Mouse (Mus musculus): Measurements from ENCODE around the gene Tubg2. TPM values are rescaled to one million over a fixed set of nuclear protein-coding genes. Genes with fewer than 3 reads are reported as not detected.

Gene Tubg2
- total and polyA plus RNA-seq, 3 experiments: 2.1 to 10.5 (median 4.7) TPM

- Histone ChIP-seq H3K9me3 (replicated peaks; ENCODE audit: low read length) (no peaks in the 10 kb centered on the region), H3K27ac (ENCODE audit: insufficient read depth, low read depth) (no peak overlapping the region), H3K79me2 (replicated peaks; ENCODE audit: control insufficient read depth, extremely low read depth, insufficient read depth, poor library complexity, severe bottlenecking) (no peaks in the 10 kb centered on the region), H3K4me2 (ENCODE audit: insufficient read depth, low read depth, poor library complexity, severe bottlenecking) (no peak overlapping the region), H3K36me3 (replicated peaks in 1 of 2; ENCODE audit: control insufficient read depth in 1 of 2, insufficient read depth in 1 of 2, low read length in 1 of 2) (peaks cover 48 to 87% of the 10 kb centered on the region in 2 experiments), H3K4me1 (ENCODE audit: control insufficient read depth in 1 of 2, insufficient read depth in 2 of 2) (peaks cover 14 to 27% of the 10 kb centered on the region in 2 experiments), H3K9ac (ENCODE audit: insufficient read depth, low read depth) (no peak overlapping the region), H3K4me3 (replicated peaks in 1 of 3; ENCODE audit: low read depth in 2 of 3, low read length in 2 of 3, poor library complexity in 1 of 3) (no peak overlapping the region), H3K27me3 (replicated peaks) (no peaks in the 10 kb centered on the region)
- in situ Hi-C loops (cut with MboI; ENCODE audit: low pct_ligation_motif_present, low pct_unique_long_range_greater_than_20kb, low sequenced_read_pairs): no loop called here
- dilution Hi-C loops (cut with MboI; ENCODE audit: extremely low pct_ligation_motif_present, extremely low pct_unique_long_range_greater_than_20kb, low sequenced_read_pairs): no loop called here
- no peak for TF ChIP-seq E2F4 (IDR thresholded peaks at IDR 0.05; ENCODE audit: insufficient replicate concordance, low read depth, low read length)
- no peak for TF ChIP-seq MYC (IDR thresholded peaks at IDR 0.05; ENCODE audit: low read depth, low read length)
- no peak for TF ChIP-seq GABPA (IDR thresholded peaks at IDR 0.05; ENCODE audit: insufficient replicate concordance, low read depth, low read length)
- TF ChIP-seq NELFE (IDR thresholded peaks at IDR 0.05; ENCODE audit: low read depth, low read length): no peak
- TF ChIP-seq MEF2A (IDR thresholded peaks at IDR 0.05; ENCODE audit: borderline replicate concordance, low read depth, low read length): no peak
- no peak for TF ChIP-seq RAD21 (IDR thresholded peaks at IDR 0.05; ENCODE audit: low read depth, low read length)
- no peak for TF ChIP-seq CHD1 (IDR thresholded peaks at IDR 0.05; ENCODE audit: low read depth, low read length)
- no peak for TF ChIP-seq ZKSCAN1 (IDR thresholded peaks at IDR 0.05; ENCODE audit: borderline replicate concordance, low read depth, low read length)
- no peak for TF ChIP-seq USF2 (conservative IDR thresholded peaks at IDR 0.05; ENCODE audit: low read depth, low read length)
- TF ChIP-seq MXI1 (IDR thresholded peaks at IDR 0.05; ENCODE audit: low read depth, low read length): no peak
- no peak for TF ChIP-seq IRF4 (IDR thresholded peaks at IDR 0.05; ENCODE audit: low read depth, low read length)
- TF ChIP-seq JUND (conservative IDR thresholded peaks at IDR 0.05; ENCODE audit: low read depth, low read length): no peak
- no peak for TF ChIP-seq TCF12 (IDR thresholded peaks at IDR 0.05; ENCODE audit: low read depth, low read length)
- TF ChIP-seq PAX5 (IDR thresholded peaks at IDR 0.05; ENCODE audit: low read length): no peak
- TF ChIP-seq SIN3A (IDR thresholded peaks at IDR 0.05; ENCODE audit: low read length): no peak
- DNase-seq (ENCODE audit: extremely low read depth): no peak
Measured at GRCm38 (mm10) chr11:101199555-101199954, 43.8 kb downstream of the Tubg2 start.

GRCm38 (mm10) chr11:101200986-101201385, 45.3 kb downstream of the Tubg2 start:
- Histone ChIP-seq H3K4me3 (replicated peaks in 1 of 3; ENCODE audit: low read depth in 2 of 3, low read length in 2 of 3, poor library complexity in 1 of 3) (no peak overlapping the region), H3K27me3 (replicated peaks) (no peaks in the 10 kb centered on the region), H3K9ac (ENCODE audit: insufficient read depth, low read depth) (no peak overlapping the region), H3K4me1 (ENCODE audit: control insufficient read depth in 1 of 2, insufficient read depth in 2 of 2) (peaks cover 3 to 13% of the 10 kb centered on the region in 2 experiments; a peak in 3 of 4 replicates), H3K36me3 (replicated peaks in 1 of 2; ENCODE audit: control insufficient read depth in 1 of 2, insufficient read depth in 1 of 2, low read length in 1 of 2) (peaks cover 51 to 88% of the 10 kb centered on the region in 2 experiments), H3K9me3 (replicated peaks; ENCODE audit: low read length) (no peaks in the 10 kb centered on the region), H3K4me2 (ENCODE audit: insufficient read depth, low read depth, poor library complexity, severe bottlenecking) (no peak overlapping the region), H3K27ac (ENCODE audit: insufficient read depth, low read depth) (no peak overlapping the region), H3K79me2 (replicated peaks; ENCODE audit: control insufficient read depth, extremely low read depth, insufficient read depth, poor library complexity, severe bottlenecking) (no peaks in the 10 kb centered on the region)
- peak; percentile 79 for DNase-seq (ENCODE audit: extremely low read depth)
- in situ Hi-C loops (cut with MboI; ENCODE audit: low pct_ligation_motif_present, low pct_unique_long_range_greater_than_20kb, low sequenced_read_pairs): no loop called here
- dilution Hi-C loops (cut with MboI; ENCODE audit: extremely low pct_ligation_motif_present, extremely low pct_unique_long_range_greater_than_20kb, low sequenced_read_pairs): no loop called here
- TF ChIP-seq GABPA (IDR thresholded peaks at IDR 0.05; ENCODE audit: insufficient replicate concordance, low read depth, low read length) (no peak), SMC3 (IDR thresholded peaks at IDR 0.05; ENCODE audit: low read depth, low read length) (peak; percentile 95), CHD1 (IDR thresholded peaks at IDR 0.05; ENCODE audit: low read depth, low read length) (no peak), RAD21 (IDR thresholded peaks at IDR 0.05; ENCODE audit: low read depth, low read length) (peak; percentile 94), NELFE (IDR thresholded peaks at IDR 0.05; ENCODE audit: low read depth, low read length) (no peak), EP300 (IDR thresholded peaks at IDR 0.05; ENCODE audit: low read length) (no peak), TCF12 (IDR thresholded peaks at IDR 0.05; ENCODE audit: low read depth, low read length) (peak; percentile 53), MAZ (IDR thresholded peaks at IDR 0.05; ENCODE audit: low read depth, low read length) (0 out of 2 replicates have a peak, but pooled peaks have one; percentile 32), CHD2 (IDR thresholded peaks at IDR 0.05; ENCODE audit: low read length) (no peak), POLR2AphosphoS2 (IDR thresholded peaks at IDR 0.05; ENCODE audit: low read depth, low read length) (no peak), MXI1 (IDR thresholded peaks at IDR 0.05; ENCODE audit: low read depth, low read length) (peak; percentile 9; the same call in 1 of the 2 replicates), HCFC1 (IDR thresholded peaks at IDR 0.05; ENCODE audit: low read depth, low read length) (peak; percentile 47; the same call in 1 of the 2 replicates), ZKSCAN1 (IDR thresholded peaks at IDR 0.05; ENCODE audit: borderline replicate concordance, low read depth, low read length) (no peak), JUN (IDR thresholded peaks at IDR 0.05; ENCODE audit: insufficient read depth, low read depth, low read length) (no peak), MEF2A (IDR thresholded peaks at IDR 0.05; ENCODE audit: borderline replicate concordance, low read depth, low read length) (peak; percentile 70; the same call in 1 of the 2 replicates), JUND (conservative IDR thresholded peaks at IDR 0.05; ENCODE audit: low read depth, low read length) (no peak; the same call in 1 of the 2 replicates), ETS1 (conservative IDR thresholded peaks at IDR 0.05; ENCODE audit: low read depth, low read length) (no peak), CTCF (conservative IDR thresholded peaks at IDR 0.05 in 1 of 2, IDR thresholded peaks at IDR 0.05 in 1 of 2; ENCODE audit: low read depth in 2 of 2, low read length in 2 of 2) (peak; percentile 87 to 97), MYC (IDR thresholded peaks at IDR 0.05; ENCODE audit: low read depth, low read length) (peak; percentile 72), POLR2A (IDR thresholded peaks at IDR 0.05; ENCODE audit: low read depth, low read length) (0 out of 2 replicates have a peak, but pooled peaks have one; percentile 42), UBTF (IDR thresholded peaks at IDR 0.05; ENCODE audit: low read depth, low read length) (no peak), RCOR1 (conservative IDR thresholded peaks at IDR 0.05; ENCODE audit: low read depth, low read length) (no peak), TBP (conservative IDR thresholded peaks at IDR 0.05; ENCODE audit: low read depth, low read length) (no peak), KAT2A (IDR thresholded peaks at IDR 0.05; ENCODE audit: insufficient replicate concordance, low read length) (no peak), PAX5 (IDR thresholded peaks at IDR 0.05; ENCODE audit: low read length) (no peak), MAFK (IDR thresholded peaks at IDR 0.05; ENCODE audit: insufficient replicate concordance, low read length) (no peak), SIN3A (IDR thresholded peaks at IDR 0.05; ENCODE audit: low read length) (peak; percentile 56; the same call in 1 of the 2 replicates), E2F4 (IDR thresholded peaks at IDR 0.05; ENCODE audit: insufficient replicate concordance, low read depth, low read length) (no peak)

Measured in CH12.LX (cell line).